Mouse (Mus musculus) testis, postnatal 10 days (tissue): ENCODE results near the gene Ppfia2.

Experiments
- DNase-seq: peaks from one replicate; pipeline ENCODE4 v3.0.0; 2021; ENCODE audit warnings: low spot score

Gene Ppfia2

DNA sequence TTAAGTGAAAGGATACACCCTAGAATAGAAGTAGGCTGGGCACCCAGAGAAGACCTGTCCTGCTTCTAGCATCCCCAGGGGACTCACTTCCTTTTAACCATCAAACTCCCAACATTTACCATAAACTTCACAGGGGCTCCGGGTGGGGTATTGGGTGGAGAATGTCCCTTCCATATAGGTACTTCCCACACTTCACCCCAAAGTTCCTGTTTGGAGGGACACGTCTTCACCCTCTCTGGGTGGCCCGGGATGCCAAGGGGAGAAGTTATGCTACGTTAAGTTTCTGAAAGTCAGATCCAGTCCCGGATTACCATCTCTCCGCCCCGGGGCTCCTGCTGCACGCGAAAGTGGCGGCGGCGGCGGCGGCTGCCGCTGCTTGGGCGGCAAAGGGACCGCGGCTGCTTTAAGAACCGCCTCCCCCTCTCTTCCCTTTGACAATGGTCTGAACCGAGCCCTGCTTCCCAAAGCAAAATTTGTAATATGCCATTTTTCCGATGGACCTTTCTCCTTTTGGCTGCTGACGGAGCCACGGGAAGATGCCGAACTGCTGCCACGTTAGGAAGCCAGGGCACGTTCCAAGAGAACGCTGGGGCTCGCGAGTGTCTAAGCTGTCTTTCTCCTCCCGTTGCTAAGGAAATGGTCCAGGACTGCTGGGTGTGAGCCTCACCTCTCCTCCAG, at the start of gene Ppfia2:
Gene Ppfia2, plus strand, starts transcription at position 485 of the 678 bp plus-strand sequence.
- DNase-seq, result peak; percentile 41

DNA sequence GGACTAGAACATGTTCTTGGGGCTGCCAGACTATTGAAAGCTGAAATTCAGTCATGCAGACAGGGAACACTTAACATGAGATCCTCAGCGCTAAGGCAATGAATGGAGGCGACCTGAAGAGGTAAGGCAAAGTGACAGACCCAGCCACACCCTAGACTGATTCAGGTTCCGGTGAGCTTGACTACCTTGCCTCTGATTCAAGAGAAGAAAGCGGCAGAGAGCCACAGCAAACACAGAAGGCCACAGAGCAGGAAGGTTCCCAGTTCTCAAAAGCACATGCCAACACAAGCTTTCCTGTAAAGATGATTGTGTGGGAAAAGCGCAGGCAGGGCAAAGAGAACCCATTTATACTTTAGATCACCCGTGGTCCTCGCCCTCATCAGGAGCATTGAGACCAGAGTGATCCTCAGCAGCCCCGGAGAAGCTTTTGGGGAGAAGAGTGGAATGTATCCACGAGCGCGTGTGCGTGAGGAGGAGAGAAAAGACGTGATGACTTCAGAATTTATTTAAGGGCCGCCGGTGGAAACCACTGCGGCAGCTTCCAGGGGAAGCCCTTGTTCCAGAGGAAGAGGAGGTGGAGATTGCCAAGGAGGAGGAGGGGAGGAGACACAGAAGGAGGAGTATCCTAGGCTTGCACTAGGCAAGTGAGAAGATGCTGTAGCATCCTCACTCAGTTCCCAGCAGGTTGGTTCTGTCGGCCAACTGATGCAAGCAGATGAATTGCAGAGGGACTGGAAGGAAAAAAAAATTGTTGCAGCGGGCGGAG, 1.0 kb upstream of the Ppfia2 start:
- DNase-seq, result no peak

DNA sequence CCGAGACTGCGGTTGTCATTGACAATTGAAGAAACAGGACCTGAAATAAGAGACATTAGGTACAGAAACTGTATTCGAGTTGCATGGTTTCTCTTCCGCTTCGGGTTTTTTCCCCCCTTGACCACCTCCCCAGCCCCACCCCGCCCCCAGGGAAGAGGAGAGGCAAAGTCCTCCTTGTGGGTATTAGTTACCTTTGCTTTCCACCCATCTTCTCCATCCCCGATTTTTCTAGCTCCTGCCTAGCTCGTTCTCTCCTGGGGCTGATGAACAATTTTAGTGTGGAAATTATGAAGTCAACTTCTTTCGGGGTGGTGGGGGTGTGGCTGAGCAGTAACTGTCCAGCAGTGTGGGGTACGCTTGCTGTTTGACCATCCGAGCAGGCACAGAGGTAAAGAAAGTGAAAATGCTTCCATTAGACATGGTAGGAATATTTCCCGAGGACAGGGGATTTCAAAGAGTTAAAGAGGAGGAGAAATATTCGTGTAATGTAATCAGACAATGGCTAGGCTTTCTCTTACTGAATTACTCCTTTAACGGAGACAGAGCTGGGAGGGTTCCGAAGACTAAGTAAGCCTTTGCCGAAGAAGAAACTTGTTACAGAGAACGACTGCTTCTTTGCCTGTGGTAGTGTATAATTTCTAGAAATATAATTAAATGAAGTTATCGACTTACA, 530 bp downstream of the Ppfia2 start:
- DNase-seq, result no peak

DNA sequence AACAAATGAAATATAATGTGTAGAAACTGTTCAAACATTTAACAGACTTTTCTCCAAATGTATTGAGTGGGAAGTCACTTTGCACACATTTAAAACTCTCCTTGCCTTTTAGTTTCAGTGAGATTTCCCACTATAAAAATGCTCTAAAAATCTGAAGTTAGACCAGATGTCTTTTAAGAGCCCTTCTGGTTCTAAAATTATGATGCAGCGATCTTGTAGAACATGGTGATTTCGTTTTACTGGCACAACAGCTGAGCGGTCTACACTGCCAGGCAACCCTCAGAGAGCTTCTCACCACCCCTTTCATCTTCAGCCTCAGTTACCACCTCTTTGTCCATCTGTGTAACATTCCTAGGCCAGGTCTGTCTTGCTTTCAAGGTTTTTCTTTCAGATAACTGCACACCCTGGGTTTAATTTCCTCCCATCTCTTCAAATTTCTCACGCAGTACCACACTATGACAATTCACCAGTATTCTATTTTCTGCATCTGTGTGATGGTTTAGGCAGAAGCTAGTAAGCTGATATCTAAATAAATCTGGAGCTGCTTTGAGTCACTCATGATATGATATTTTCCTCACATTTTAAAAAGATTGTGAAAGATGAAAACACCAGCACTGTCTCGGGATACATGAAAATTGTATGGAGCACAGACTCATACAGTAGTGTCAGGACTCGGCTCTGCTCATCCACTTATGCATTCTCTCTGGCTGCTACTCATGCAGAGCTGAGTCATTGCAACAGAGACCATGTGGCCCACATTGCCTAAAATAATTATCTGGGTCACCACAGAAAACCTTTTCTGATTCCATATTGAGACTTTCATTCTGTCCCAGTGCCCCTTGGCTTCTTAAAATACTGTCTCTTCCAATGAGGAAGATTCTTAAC, 39.4 kb downstream of the Ppfia2 start:
- no peak for DNase-seq

DNA sequence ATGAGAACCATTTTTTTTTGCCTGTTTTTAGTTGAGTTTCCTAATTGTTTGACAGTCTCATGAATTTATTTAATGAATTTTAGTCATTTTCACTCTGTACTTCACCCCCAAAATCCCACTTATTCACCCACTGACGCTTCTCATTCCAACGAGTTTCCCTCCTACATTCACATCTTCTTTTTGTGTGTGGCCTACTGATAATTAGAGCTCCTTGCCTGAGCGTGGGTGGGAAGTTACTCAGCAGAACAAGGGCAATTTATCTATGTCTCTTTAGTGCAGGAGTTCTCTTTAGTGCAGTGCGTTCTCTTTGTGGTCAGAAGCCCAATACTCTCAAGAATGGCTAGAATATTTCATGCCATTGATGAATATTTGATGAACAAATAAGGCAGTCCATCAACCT, 95.9 kb downstream of the Ppfia2 start:
- no peak for DNase-seq

DNA sequence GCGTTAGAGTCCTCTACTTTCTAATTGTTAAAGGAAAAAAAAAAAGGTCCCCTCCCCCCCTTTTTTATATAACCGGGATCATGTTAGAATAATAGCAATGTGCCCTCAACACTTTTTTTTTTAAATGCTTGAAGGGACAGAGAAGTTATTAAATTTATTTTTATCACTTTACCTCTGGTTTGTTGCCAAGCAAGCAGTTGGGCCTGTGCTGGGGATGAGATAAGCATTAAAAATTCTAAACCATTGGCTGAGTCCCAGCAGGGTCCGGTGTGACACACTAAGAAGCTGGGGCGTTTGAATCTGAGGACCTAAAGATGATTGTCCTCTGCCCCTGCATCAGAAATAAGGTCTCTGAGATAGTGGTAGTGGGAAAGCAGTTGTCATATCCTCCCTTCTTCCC, 114.9 kb downstream of the Ppfia2 start:
- DNase-seq, result no peak

DNA sequence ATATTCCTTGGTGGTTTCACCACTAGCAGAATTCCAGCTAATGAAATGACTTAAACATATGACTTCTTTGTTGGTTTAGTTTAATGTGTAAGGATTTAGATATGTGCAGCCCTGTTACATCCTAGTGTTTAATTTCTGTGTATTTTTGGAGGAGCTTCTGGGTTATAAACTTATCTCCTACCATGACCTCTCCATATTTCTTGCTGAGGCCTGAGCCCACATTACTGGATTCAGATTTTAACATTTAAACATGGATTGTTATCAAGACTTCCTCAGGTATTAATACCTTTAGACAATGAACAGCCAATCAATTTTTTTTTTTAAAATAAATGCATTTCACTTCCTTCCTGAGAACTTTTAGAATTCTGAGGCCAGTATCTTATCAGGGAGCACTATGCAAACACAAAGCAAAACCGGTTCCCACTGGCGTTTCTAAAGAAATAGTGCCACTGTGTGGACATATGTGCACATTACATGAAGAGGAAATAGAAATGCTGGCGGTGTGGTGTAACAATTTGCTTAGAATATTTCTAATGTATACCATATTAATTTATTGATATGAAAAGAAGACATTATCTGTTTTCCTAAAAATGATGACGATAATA, 115.4 kb downstream of the Ppfia2 start:
- DNase-seq, result peak; percentile 41

DNA sequence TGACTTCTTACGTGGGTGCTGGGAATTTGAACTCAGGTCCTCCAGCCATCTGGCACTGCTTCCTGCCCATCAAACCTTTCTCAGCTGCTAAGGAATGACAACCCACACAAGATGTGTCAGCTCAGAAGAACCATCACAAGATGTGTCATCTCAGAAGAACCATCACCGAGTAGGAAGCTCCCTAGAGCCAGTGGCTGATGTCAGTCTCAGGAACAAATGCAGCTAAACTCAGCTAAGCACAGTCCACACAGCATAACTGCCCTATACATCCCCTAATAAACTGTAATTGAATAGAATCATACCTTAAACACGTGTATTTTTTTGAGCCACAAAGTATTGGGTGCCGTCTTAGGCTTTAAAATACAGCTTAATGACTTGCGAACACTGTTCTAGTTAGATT, 117.7 kb downstream of the Ppfia2 start:
- DNase-seq, result no peak

DNA sequence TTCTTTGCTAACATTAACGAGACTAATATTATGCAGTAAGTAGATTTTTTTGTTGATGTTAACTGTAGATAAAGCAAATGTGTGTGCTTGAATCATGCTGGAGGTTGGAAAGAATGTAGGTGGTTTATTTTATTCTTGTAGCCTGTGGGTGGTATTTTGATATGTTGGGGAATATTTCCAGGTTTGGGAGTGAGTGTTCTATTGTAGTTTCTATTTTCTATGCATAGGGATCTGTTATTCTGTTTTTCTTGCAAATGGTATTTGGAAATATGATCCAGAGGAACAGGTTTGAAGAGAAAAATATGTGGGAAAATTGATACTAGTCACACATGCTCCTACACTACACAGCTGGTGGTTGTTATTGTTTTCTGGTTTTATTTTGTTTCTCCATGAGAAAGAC, 120.8 kb downstream of the Ppfia2 start:
- DNase-seq, result no peak

DNA sequence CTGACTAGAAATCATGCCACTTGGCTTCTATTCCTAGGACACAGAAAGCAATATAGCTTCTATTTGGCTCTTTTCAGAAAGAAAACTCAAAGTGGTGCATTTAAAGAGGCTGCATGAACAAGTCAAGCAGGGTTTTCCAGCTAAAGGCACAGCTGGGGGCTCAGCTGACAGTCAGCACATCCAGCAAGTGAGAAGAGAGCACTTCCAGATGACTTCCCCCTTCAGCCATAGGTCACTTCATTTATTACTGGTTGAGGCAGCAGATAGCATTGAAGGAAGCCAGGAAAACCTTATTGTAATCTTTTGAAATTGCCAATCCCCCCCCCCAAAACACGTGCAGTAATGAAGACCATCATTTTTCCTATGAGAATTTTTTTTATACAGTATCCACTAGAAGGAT, 126.8 kb downstream of the Ppfia2 start:
- no peak for DNase-seq

DNA sequence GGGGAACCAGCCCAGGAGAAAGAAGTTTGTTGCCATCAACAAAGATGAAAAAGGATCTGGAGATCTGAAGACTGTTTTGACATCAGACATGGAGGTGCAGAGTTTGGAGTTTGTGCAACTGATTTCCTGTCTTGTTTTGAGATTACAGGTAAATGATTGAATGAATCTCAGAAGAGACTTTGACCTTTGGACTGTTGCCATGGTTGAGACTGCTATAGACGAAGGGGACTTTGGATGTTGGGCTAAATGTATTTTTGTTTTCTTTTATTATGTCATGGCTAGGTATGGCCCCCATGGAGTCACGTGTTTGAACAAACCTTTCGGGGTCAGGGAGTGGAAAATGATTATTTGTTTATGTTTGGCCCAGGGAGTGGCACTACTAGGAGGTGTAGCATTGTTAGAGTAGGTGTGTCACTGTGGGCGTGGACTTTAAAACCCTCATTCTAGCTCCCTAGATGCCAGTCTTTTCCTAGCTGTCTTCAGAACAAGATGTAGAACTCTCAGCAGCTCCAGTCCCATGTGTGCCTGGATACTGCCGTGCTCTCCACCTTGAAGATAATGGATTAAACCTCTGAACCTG, 133.3 kb downstream of the Ppfia2 start:
- no peak for DNase-seq

DNA sequence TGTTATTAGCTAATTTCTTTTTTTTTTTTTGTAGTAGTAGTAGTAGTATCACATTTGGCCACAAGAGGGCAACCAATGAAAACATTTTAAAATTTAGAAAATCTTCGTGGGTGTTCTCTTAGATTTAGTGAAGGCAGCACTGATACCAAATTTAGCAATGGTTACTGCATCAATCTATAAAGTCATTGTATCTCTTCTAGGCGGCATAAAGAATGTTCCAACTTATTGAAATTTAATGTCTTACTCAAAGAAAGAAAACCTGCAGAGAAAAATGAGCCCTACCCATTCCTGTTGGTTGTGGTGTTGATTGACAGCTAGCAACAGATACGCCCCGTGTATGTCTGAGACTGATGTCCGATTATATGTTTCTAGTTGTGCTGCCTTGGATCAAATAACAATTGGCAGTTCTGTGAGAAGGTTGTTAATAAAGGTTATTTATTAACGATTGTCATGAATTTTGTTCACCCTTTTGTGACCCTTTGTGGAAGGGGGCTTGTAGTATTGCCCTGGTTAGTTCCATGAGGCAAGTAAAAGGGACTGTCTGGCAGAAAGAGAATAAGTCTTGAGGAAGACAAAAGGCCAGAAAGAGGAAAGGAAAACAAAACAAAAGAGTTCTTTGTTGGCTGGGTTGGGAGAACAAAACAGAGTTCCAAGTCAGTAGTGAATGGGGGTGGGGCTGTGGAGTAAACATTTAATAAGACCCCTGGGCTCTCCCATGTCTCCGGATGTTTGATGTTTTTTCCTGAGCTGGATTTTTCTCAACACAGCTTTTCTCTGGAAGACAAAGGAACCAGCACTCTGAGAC, 139.2 kb downstream of the Ppfia2 start:
- DNase-seq, result no peak

DNA sequence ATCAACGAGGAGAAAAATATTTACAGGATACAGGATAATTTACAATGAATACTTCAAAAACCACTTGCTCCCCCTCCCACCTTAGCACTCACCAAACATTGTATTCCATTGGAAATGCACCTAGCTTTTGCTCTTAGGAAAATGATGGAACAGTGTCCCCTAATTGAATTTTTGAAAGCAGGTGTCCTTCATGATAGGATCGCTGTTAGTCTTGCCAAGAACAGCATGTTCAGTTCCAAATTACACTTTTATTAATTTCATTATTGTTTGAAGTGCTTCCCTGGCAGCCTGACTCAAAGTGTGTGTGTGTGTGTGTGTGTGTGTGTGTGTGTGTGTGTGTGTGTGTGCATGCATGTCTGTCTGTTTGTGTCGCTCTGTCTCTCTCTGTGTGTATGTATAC, 140.1 kb downstream of the Ppfia2 start:
- DNase-seq, result no peak

DNA sequence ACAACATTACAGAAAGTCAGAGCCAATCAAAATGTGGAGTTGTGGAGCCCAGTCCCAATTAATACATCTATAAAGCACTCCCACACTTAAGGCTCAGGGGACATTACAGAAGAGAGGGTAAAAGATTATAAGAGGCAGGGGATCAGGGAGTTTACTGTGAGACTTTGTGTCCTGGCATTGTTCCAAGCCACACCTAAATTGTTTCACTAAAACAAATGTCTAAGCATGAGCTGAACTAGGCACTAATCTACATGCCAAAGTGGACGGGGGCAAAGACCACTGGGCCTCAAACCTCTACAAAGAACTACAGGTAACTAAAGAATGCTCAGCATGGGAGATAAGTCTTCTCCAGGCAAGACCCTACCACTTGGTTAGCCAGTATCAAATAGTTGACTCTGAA, 148.1 kb downstream of the Ppfia2 start:
- no peak for DNase-seq

DNA sequence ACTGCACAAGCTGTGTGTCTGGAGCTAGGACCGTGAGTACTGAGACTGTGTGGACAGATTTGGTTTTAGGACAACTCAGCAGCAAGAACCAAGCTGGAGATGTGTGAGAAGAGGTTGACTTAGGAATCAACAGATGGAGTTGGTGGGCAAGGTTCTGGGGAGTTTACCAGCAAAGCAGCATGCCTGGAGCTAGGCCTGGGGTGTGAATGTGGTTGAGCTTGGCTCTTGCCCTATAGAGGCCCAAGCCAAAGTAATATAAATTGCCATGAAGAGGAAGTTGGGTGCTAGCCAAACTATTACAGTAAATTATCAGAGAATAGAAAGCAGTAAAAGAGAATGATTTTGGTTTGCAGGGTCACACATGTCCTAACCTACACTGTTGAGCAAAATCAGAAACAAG, 150.8 kb downstream of the Ppfia2 start:
- no peak for DNase-seq

DNA sequence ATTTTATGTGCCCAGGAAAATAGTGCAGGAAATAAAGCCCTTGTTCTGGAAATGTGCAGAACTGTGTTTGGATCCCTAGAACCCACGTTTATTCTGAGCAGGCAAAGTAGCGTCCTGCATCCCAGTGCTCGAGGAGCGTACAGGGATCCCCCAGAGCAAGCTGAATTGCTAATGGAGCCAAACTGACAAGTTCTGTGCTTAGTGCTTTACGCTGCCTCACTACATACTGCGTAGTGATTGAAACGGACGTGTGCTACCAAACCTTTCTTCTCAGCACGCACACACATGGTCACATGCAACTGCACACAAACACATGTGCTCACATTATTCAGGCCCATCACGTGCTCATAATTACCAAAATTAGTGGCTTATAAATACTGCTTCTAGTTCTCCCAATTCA, 153.2 kb downstream of the Ppfia2 start:
- DNase-seq, result no peak

DNA sequence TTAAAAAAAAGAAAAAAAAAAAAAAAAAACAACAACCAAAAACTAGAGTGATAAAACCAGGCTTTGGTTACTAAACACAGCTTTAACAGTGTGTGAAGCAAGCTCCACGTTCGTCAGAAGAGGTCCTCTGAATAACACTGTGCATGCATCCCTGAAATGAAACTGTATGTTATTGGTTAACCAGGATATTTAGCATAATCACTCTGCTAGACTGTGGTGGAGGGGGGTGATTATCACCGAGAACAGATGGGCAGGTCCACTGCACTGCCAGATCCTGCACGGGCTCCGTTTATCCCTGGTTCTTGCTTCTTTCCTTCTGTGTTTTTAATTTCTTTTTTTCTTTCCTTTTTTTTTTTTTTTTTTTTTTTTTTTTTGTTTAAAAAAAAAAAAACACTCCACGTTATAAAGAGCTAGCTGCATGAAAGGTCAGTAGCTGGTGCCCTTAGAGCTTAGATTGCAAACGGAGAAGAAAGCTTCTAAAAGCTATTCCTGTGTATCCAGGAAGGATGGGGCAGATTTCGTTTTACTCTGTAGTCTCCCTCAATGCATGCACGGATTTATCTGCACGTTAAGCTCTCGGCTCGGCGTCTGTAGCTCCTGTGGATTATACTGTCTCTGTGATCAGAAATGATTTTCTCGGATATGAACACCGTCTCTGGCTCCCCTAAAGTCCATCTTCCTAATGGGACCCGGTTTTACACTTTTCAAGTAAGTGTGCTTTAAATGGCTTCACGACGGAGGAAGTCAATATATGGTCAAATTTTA, 162.2 kb downstream of the Ppfia2 start:
- no peak for DNase-seq

DNA sequence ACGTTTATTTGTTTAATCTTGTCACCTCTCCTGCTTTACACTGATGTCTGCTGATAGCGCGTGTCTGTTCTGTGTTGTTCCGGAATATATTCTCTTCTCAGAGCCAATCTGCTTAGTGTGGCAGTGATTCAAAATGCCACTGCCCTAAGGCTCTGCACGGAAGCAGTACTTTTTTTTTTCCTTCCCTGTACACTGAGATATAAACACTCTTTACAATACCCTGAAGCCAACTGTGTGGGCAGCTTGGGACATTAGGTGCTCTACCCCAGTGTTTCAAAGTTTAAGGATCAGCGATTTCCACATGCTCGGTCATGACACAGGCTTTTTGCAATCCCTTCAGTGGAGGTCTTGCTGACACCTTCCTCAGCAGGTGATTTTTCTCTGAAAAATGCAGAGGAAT, 163.8 kb downstream of the Ppfia2 start:
- DNase-seq, result no peak

DNA sequence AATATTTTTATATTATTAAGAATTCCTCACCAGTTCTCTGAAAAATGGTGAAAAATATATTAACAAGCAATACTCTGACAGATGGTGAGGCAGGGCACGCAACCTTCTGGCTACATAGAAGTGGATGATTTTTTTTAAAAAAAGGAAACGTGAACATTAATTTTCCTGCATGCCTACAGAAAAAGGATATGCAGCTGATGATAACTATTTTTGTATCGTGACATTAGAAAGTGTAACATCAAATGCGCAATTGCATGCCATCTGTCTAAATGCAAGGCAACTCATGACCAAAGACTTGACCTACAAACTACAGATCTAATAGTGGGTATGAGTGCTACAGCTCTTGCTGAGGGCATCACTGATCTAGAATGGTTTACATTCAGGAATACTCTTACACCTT, 182.1 kb downstream of the Ppfia2 start:
- no peak for DNase-seq

DNA sequence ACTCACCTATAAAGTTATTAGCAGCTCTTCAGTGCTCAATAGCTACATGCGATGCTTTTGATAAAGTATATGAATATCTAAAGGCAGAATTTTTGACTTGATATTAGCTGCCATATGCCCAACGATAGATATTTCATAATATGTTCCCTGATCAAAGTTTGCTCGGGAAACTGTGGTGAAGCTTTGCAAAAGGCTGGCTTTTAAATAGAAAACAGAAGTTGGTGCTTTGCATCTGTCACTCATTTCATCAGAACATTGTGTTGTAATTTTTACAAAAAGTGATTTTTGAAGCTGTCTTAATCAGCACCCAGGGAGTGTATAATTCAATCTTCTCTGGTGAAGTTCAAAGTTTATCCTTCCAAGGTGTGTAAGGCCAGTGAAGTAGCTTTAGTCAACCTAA, 195.1 kb downstream of the Ppfia2 start:
- DNase-seq, result no peak
